Mouse (Mus musculus) kidney, postnatal 36 days (tissue): ENCODE results near the gene Gfy.

Experiments used
- DNase-seq, 2 experiments: peaks; one replicate each; pipeline ENCODE4 v3.0.0; 2021 to 2022; ENCODE audit warnings: mixed read lengths in 2 of 2

The Gfy gene

GRCm38 (mm10) chr7:45147267-45147666, 32.1 kb downstream of the Gfy start:
- peak; percentile 56 to 61 for DNase-seq

- no peak for DNase-seq
Measured at GRCm38 (mm10) chr7:45145460-45145859, 33.9 kb downstream of the Gfy start.

- no peak for DNase-seq
Measured at GRCm38 (mm10) chr7:45144368-45145174, 34.8 kb downstream of the Gfy start.

GRCm38 (mm10) chr7:45141914-45142313, 37.5 kb downstream of the Gfy start:
- no peak for DNase-seq

GRCm38 (mm10) chr7:45141319-45141718, 38.0 kb downstream of the Gfy start:
- DNase-seq: no peak

- no peak for DNase-seq
Measured at GRCm38 (mm10) chr7:45139904-45140723, 39.3 kb downstream of the Gfy start.

- DNase-seq: no peak
Measured at GRCm38 (mm10) chr7:45138403-45138802, 41.0 kb downstream of the Gfy start.

- no peak for DNase-seq
Measured at GRCm38 (mm10) chr7:45137171-45138006, 42.0 kb downstream of the Gfy start.

- DNase-seq: peak; percentile 93 to 95
Measured at GRCm38 (mm10) chr7:45135993-45136567, 43.3 kb downstream of the Gfy start, which contains the start of the genes Gm45713 and Flt3l. Gene Gm45713, minus strand, starts transcription at chr7:45136231. Gene Flt3l, minus strand, starts transcription at chr7:45136432.

GRCm38 (mm10) chr7:45135370-45135769, 44.0 kb downstream of the Gfy start:
- no peak for DNase-seq

- DNase-seq: peak in 1 of 2 experiments; percentile 70
Measured at GRCm38 (mm10) chr7:45134544-45135026, 44.8 kb downstream of the Gfy start.

GRCm38 (mm10) chr7:45133446-45134159, 45.8 kb downstream of the Gfy start:
- DNase-seq: no peak

- no peak for DNase-seq
Measured at GRCm38 (mm10) chr7:45131850-45132249, 47.5 kb downstream of the Gfy start.

GRCm38 (mm10) chr7:45129776-45130512, 49.4 kb downstream of the Gfy start:
- DNase-seq: no peak

GRCm38 (mm10) chr7:45129318-45129717, 50.1 kb downstream of the Gfy start:
- peak; percentile 52 to 71 for DNase-seq

GRCm38 (mm10) chr7:45128624-45129246, 50.6 kb downstream of the Gfy start, which contains the start of gene Rpl13a:
Gene Rpl13a, minus strand, starts transcription at chr7:45128761.
- peak; percentile 98 to 99 for DNase-seq

- no peak for DNase-seq
Measured at GRCm38 (mm10) chr7:45127700-45128224, 51.6 kb downstream of the Gfy start.

- DNase-seq: no peak
Measured at GRCm38 (mm10) chr7:45126844-45127699, 52.3 kb downstream of the Gfy start.
